Mouse (Mus musculus): ENCODE data around the gene Fmnl2. TPM values are rescaled to one million over a fixed set of nuclear protein-coding genes. Genes with fewer than 3 reads are reported as not detected.

The Fmnl2 gene
- polyA plus RNA-seq, 1 experiment, result 5.7 TPM

GRCm38 (mm10) chr2:52902456-52902855 lies 44.8 kb downstream of the Fmnl2 start:
- no peak overlapping the region for H3K4me3 ChIP-seq (ENCODE audit: insufficient read depth, low read length)
- TF ChIP-seq CTCF (IDR thresholded peaks at IDR 0.05; ENCODE audit: low read depth, low read length) (no peak), POLR2A (IDR thresholded peaks at IDR 0.05; ENCODE audit: borderline replicate concordance, low read depth, low read length) (no peak)
- no peak overlapping the region for H3K27ac ChIP-seq (ENCODE audit: insufficient read depth, low read depth, low read length)
- peaks cover 5% of the 10 kb centered on the region for H3K4me1 ChIP-seq (ENCODE audit: control insufficient read depth, insufficient read depth, low read length)

- H3K27ac ChIP-seq (ENCODE audit: insufficient read depth, low read depth, low read length), result no peak overlapping the region
- no peaks in the 10 kb centered on the region for H3K4me1 ChIP-seq (ENCODE audit: control insufficient read depth, insufficient read depth, low read length)
- no peak overlapping the region for H3K4me3 ChIP-seq (ENCODE audit: insufficient read depth, low read length)
- no peak for TF ChIP-seq POLR2A (IDR thresholded peaks at IDR 0.05; ENCODE audit: borderline replicate concordance, low read depth, low read length)
- no peak for TF ChIP-seq CTCF (IDR thresholded peaks at IDR 0.05; ENCODE audit: low read depth, low read length)
These were observed 45.7 kb downstream of the Fmnl2 start for GRCm38 (mm10) chr2:52903228-52903963.

GRCm38 (mm10) chr2:52904526-52904925 lies 46.9 kb downstream of the Fmnl2 start:
- H3K4me3 ChIP-seq (ENCODE audit: insufficient read depth, low read length), result no peak overlapping the region
- H3K4me1 ChIP-seq (ENCODE audit: control insufficient read depth, insufficient read depth, low read length), result no peaks in the 10 kb centered on the region
- no peak for TF ChIP-seq POLR2A (IDR thresholded peaks at IDR 0.05; ENCODE audit: borderline replicate concordance, low read depth, low read length)
- no peak for TF ChIP-seq CTCF (IDR thresholded peaks at IDR 0.05; ENCODE audit: low read depth, low read length)
- no peak overlapping the region for H3K27ac ChIP-seq (ENCODE audit: insufficient read depth, low read depth, low read length)

- Histone ChIP-seq H3K4me3 (ENCODE audit: insufficient read depth, low read length) (no peak overlapping the region), H3K4me1 (ENCODE audit: control insufficient read depth, insufficient read depth, low read length) (peaks cover 11% of the 10 kb centered on the region), H3K27ac (ENCODE audit: insufficient read depth, low read depth, low read length) (no peak overlapping the region)
- TF ChIP-seq CTCF (IDR thresholded peaks at IDR 0.05; ENCODE audit: low read depth, low read length), result no peak
- no peak for TF ChIP-seq POLR2A (IDR thresholded peaks at IDR 0.05; ENCODE audit: borderline replicate concordance, low read depth, low read length)
These were observed 55.7 kb downstream of the Fmnl2 start for GRCm38 (mm10) chr2:52913311-52913710.

- no peak overlapping the region for H3K27ac ChIP-seq (ENCODE audit: insufficient read depth, low read depth, low read length)
- H3K4me1 ChIP-seq (ENCODE audit: control insufficient read depth, insufficient read depth, low read length), result peaks cover 15% of the 10 kb centered on the region
- no peak for TF ChIP-seq CTCF (IDR thresholded peaks at IDR 0.05; ENCODE audit: low read depth, low read length)
- TF ChIP-seq POLR2A (IDR thresholded peaks at IDR 0.05; ENCODE audit: borderline replicate concordance, low read depth, low read length), result no peak
- no peak overlapping the region for H3K4me3 ChIP-seq (ENCODE audit: insufficient read depth, low read length)
These were observed 56.1 kb downstream of the Fmnl2 start for GRCm38 (mm10) chr2:52913746-52914145.

- H3K4me1 ChIP-seq (ENCODE audit: control insufficient read depth, insufficient read depth, low read length), result peaks cover 17% of the 10 kb centered on the region
- TF ChIP-seq CTCF (IDR thresholded peaks at IDR 0.05; ENCODE audit: low read depth, low read length) (no peak), POLR2A (IDR thresholded peaks at IDR 0.05; ENCODE audit: borderline replicate concordance, low read depth, low read length) (no peak)
- no peak overlapping the region for H3K4me3 ChIP-seq (ENCODE audit: insufficient read depth, low read length)
- no peak overlapping the region for H3K27ac ChIP-seq (ENCODE audit: insufficient read depth, low read depth, low read length)
These were observed 57.9 kb downstream of the Fmnl2 start for GRCm38 (mm10) chr2:52915536-52915935.

- Histone ChIP-seq H3K27ac (ENCODE audit: insufficient read depth, low read depth, low read length) (no peak overlapping the region), H3K4me1 (ENCODE audit: control insufficient read depth, insufficient read depth, low read length) (peaks cover 16% of the 10 kb centered on the region), H3K4me3 (ENCODE audit: insufficient read depth, low read length) (no peak overlapping the region)
- TF ChIP-seq POLR2A (IDR thresholded peaks at IDR 0.05; ENCODE audit: borderline replicate concordance, low read depth, low read length) (no peak), CTCF (IDR thresholded peaks at IDR 0.05; ENCODE audit: low read depth, low read length) (no peak)
These were observed 60.4 kb downstream of the Fmnl2 start for GRCm38 (mm10) chr2:52918094-52918493.

GRCm38 (mm10) chr2:52920701-52921435 lies 63.2 kb downstream of the Fmnl2 start:
- no peak for TF ChIP-seq CTCF (IDR thresholded peaks at IDR 0.05; ENCODE audit: low read depth, low read length)
- TF ChIP-seq POLR2A (IDR thresholded peaks at IDR 0.05; ENCODE audit: borderline replicate concordance, low read depth, low read length), result no peak
- Histone ChIP-seq H3K4me3 (ENCODE audit: insufficient read depth, low read length) (no peak overlapping the region), H3K27ac (ENCODE audit: insufficient read depth, low read depth, low read length) (no peak overlapping the region), H3K4me1 (ENCODE audit: control insufficient read depth, insufficient read depth, low read length) (peaks cover 28% of the 10 kb centered on the region)

GRCm38 (mm10) chr2:52925062-52925461 lies 67.4 kb downstream of the Fmnl2 start:
- no peak overlapping the region for H3K4me3 ChIP-seq (ENCODE audit: insufficient read depth, low read length)
- peaks cover 25% of the 10 kb centered on the region for H3K4me1 ChIP-seq (ENCODE audit: control insufficient read depth, insufficient read depth, low read length)
- H3K27ac ChIP-seq (ENCODE audit: insufficient read depth, low read depth, low read length), result no peak overlapping the region
- TF ChIP-seq POLR2A (IDR thresholded peaks at IDR 0.05; ENCODE audit: borderline replicate concordance, low read depth, low read length) (no peak), CTCF (IDR thresholded peaks at IDR 0.05; ENCODE audit: low read depth, low read length) (no peak)

- Histone ChIP-seq H3K4me3 (ENCODE audit: insufficient read depth, low read length) (no peak overlapping the region), H3K27ac (ENCODE audit: insufficient read depth, low read depth, low read length) (no peak overlapping the region), H3K4me1 (ENCODE audit: control insufficient read depth, insufficient read depth, low read length) (peaks cover 33% of the 10 kb centered on the region)
- TF ChIP-seq CTCF (IDR thresholded peaks at IDR 0.05; ENCODE audit: low read depth, low read length) (no peak), POLR2A (IDR thresholded peaks at IDR 0.05; ENCODE audit: borderline replicate concordance, low read depth, low read length) (no peak)
These were observed 69.7 kb downstream of the Fmnl2 start for GRCm38 (mm10) chr2:52927381-52927780.

Measured in bone marrow macrophage, adult 2 months (primary cell).